Mouse (Mus musculus) telencephalon, adult 2 months (tissue): Measurements from ENCODE around the gene Pnmt.

Experiments
- DNase-seq: peaks from one replicate; pipeline ENCODE4 v3.0.0-alpha.2; 2011; ENCODE audit warnings: low read depth, low spot score

The Pnmt gene

DNA sequence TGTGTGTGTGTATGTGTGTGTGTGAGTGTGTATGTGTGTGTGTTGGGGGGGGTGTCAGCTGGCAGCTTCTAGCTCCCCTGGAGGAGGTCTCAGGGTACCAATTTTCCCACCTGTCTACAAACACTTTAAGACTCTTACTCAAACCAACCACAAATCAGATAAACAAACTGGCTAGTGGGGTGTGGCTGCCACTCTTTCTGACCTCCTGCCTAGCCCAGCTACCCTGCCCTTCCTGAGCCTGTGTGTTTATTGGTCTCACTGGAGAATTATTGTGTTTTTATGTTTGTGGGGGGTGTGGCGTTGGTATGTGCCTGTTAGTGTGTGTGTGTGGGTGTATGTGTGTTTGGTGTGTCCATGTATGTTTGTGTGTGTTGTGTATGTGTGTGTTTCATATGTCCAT is 30.8 kb downstream of the Pnmt start:
- no peak for DNase-seq

DNA sequence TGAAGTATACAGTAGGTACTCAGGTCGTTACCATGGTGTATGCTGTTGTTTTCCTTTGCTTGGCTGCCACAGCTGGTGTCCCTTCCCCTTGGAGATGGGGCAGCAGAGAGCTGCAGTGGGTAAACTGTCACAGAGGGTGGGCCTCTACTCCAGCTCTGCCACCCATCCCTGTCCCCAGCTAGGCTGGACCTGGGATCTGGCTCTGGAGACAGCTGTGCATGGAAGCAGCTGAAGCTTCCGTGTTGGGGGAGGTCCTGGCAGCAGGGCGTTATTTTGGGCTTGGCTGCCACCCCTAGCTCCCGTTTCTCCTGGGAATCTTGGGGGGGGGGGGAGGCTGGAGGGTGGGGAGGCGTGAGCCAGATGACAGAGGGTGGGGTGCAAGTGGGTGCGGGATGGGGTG is 32.0 kb downstream of the Pnmt start:
- no peak for DNase-seq

- DNase-seq: no peak
These were observed 32.8 kb downstream of the Pnmt start for GRCm38 (mm10) chr11:98418939-98419547.

DNA sequence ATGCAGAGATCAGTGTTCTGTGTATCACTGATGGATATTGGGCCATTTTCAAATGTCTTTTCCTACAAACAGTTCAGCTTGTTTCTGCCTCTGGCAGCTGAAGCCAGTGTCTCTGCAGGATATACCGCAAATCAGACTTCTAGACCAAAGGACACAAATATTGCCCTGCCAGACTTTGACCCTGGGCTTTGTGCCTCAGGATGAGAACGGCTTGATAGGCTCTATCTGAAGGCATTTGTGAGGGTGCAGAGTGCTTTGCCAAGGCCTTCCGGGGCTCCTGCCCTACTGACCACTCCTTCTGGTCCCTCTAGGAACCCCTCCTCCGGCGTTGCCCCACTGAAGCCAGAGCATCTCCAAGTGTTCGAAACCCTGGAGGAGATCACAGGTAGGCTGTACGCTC is 40.3 kb downstream of the Pnmt start:
- no peak for DNase-seq

- DNase-seq: no peak
These were observed 42.2 kb downstream of the Pnmt start for GRCm38 (mm10) chr11:98428436-98428835.

GRCm38 (mm10) chr11:98431743-98432502 is 45.7 kb downstream of the Pnmt start:
- DNase-seq: no peak

DNA sequence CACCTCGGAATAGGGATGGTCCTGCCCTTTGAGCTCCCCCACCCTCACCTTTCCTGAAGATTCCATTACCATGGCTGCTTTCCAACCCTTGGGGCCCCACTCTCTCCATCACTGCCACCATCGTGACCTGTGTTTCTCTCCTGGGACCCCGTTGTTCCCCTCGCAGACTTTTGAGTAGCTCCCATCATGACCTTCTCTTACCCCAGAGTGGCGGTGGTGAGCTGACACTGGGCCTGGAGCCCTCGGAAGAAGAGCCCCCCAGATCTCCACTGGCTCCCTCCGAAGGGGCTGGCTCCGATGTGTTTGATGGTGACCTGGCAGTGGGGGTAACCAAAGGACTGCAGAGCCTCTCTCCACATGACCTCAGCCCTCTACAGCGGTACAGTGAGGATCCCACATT is 49.5 kb downstream of the Pnmt start:
- DNase-seq: no peak

GRCm38 (mm10) chr11:98437441-98437840 is 51.2 kb downstream of the Pnmt start:
- no peak for DNase-seq
